Mouse (Mus musculus) layer of hippocampus, postnatal 25 days (tissue): ENCODE data around the gene Zfp420. TPM values are rescaled to one million over a fixed set of nuclear protein-coding genes. Genes with fewer than 3 reads are reported as not detected.
A peak's percentile ranks its signal among the peaks of the same experiment; 100 is the strongest.
"Not testable (repeated sequence)": the region's sequence is repeated elsewhere in the genome, so short reads cannot be mapped to it uniquely, and the experiment has no call there.

Experiments used
- DNase-seq, 2 experiments: peaks; one replicate each; pipeline ENCODE4 v3.0.0; 2022; ENCODE audit warnings: mixed read lengths in 2 of 2, low spot score in 1 of 2; ENCODE audit errors: extremely low spot score in 1 of 2
- total RNA-seq, 2 experiments: library from RNA; stranded (reverse); gene quantifications; 2 replicates each; pipeline ENCODE4 v1.2.3; 2021

Zfp420 gene
- total RNA-seq: 10 to 100 TPM; 14.0 to 14.2 TPM

DNA sequence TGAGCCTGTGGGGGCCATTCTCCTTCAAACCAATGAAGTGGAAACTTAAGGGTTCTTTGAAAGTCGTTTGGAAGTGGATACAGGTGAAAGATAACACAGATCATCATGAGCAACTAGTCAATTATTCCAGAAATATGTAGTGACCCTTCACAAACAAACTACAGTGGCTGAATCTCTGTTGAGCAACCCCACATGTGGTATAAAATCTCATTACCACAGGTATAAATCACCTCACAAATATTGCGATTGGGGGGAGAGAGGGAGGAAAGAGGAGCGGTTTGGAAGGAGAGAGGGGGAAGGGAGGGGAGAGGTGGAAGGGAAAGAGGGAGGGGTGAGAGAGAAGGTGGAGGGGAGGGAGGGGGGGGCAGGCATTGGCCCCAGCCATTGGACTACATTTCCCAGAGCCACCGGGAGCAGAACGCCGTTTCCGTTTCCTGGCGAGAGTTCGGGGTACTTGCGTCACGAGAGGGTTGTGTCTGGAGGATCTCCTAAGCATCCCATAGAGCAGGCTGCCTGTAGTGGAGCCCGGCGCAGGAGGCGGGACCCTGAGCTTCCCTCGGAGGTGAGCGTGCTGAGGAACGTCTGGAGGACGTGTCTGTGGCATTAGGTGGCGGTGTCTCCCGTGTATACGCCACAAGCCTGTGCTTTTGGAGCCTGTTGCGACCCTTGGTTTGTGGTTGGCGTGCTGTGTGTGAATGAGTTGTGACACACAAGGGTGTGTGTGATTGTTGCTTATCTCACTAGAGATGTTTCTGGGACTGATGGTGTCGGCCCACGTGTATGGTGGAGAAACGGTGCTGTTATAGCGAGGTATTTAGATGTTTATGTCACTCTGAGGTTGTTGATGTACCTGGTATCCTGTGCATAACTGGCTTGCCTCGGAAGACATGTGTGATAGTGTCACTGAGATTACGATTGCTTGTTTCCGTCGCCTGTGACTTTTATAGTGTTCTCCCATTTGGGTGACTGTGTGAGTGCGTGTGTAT, at the start of gene Zfp420:
Zfp420 (plus strand) TSS at position 448 of the 986 bp plus-strand sequence.
- peak; percentile 79 to 81 for DNase-seq

DNA sequence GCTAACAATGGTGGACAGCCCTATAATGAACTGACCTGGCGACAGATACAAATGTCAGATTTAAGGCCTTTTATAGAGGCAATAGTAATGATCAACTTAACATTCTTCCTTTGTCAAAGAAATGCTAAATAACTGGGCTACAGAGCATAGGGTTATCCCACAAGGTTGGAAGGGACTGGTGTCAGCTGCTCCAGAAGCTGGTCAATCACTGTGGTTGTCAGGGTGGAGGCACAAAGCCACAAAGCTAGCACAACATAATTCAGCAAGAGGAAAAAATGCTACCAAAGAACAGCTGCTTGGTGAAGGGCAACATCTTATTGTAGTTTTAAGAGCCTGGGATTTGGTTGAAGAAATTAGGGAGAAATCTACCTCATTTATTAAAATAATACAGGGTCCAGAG, 47.5 kb upstream of the Zfp420 start:
- DNase-seq: no peak

DNA sequence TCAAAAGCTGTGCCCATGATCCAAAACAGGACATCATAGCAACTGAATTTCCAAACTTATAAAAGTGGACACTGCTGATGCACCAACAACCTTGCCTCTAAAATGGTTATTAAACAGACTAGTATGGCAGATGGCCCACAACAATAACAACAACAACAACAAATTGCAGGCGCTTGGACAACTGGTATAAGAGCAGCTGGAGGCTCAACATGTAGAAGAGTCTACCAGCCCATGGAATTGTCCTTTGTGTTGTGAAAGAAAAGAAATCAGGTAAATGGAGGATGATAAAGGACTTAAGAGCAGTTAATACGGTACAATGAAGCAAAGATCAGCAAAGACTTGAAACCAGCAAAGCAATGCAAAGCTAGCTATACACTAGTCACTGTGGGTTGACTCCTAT, 45.4 kb upstream of the Zfp420 start:
- DNase-seq: no peak

DNA sequence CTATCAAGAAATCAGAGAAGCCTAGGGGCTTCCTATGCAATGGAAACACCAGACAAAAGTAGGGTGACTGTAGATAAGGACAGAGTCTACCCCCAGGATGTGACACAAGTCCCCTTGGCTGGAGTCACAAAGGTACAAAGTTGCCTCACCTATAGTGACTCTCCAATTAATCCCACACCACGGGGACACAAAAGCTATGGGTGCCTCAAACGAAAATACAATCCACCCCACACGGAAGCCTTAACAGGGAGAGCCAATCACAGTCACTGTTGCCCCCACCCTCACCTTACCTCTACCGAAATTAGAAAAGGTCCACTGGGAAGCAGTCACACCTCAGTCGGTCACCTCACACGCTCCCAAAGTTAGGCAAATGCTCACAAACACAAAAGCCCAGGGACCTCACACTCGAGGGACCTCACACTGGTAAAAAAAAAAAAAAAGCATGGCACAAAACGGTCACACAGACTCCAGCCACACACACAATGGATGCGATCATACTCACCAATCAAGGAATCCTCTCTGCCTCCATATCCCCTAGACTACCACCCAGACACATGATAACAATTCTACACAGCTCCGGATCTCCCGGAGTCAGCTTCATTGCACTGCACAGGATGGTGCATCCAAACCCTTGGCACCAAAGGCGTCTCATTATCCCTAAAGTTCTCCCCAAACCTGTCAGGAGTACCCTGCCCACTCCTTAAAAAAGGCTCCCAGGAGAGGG, 44.6 kb upstream of the Zfp420 start:
- no peak for DNase-seq

DNA sequence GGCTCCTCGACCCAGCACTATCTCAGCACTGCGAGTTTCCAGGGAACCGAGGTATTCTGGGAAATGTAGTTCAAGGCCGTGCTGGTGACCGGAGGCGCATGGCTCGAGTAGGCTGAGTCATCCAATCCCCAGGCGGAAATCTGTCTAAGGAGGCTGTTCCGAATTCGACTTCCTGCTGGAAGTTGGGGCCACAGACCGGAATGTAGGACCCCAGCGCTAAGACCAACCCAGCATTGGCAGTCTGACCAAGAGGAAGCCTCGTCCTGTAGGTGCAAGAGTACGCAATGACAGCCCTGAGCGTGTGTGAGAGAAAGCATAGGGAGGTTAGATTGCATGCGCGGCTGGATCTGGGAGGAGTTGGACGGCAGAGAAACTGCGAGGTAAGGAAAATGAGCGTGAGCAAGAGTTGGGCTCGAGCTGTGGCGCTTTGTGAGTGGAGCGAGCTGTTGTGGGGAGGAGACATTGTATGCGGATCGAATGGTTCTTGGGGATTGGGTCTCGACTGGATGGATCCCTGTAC, 43.8 kb upstream of the Zfp420 start, which contains the start of gene Zfp790:
Zfp790 (plus strand) TSS at position 205 of the 520 bp plus-strand sequence.
- DNase-seq: peak; percentile 59 to 62

DNA sequence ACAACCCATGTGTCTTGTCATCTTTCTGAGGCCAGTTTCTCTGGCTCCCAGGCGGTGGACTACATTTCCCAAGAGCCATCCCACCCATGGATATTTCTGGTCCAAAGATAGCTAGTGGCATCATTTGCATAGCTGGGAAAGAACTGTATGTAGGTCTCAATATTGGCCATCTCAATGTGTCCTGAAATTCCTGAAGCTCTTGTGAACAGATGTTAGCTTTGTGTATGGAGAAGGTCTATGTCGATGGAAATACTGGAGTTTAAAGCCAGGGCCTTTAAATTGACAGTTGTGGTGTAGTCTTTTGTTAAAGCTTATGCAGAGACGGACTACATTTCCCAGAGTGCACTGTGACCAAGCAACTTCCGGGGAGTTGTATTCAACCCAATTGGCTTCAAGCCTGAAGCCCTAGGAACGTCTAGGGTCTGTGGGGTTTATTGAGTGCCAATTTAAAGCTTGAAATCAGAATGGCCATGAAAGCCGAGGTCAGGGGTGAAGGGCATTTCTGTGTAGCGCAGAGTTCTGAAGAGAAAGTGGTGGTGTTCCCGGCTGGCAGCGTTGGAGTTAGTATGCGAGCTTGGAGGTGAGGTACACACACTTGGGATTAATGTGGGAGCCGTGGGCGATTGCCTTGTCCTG, 41.0 kb upstream of the Zfp420 start:
- peak; percentile 53 to 59 for DNase-seq

DNA sequence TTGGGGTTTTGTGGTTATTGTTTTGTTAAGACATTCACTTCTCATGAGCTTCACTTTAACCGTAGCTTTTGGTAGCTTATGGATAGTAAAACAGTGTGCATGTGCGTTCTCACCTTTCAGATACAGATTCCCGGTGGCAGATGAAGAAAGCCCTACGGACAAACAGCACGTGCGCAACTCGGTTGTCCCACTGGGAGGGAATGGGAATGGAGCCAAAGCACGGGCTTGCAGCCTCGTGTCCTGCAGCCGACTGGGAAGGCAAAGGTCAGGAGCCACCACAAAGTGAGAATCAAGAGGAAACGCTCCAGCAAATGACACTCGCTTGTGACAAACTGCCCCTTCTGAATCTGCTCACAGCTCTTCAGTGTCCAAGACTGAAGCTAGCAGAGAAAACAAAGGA, 31.8 kb upstream of the Zfp420 start:
- DNase-seq: no peak

DNA sequence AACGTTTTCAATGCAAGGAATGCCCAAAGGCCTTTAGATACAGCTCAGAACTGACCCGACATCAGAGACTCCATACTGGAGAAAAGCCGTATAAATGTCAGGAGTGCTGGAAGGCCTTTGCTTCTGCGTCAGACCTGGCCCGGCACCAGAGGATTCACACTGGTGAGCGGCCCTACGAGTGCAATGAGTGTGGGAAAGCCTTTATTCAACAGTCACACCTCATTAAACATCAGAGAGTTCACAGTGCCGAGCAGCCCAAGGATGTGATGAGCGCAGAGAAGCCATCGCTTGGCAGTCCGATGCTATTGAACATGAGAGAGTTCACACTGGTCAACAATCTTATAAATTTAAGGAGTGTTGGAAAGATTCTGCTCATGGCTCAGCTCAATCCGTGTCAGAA, 30.0 kb upstream of the Zfp420 start:
- DNase-seq: no peak

DNA sequence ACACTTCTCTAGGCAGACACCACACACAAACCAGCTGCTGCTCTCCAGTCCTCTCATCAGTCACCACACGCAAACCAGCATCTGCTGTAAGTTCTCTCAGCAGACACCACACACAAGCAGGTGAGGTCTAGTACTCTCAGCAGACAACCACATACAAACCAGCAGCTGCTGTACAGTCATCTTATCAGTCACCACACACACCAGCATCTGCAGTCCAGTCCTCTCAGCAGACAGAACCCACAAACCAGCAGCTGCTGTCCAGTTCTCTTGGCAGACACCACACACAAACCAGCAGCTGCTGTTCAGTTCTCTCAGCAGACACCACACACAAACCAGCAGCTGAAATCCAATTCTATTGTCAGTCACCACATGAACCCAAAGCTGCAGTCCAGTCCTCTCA, 23.0 kb upstream of the Zfp420 start:
- DNase-seq: no peak

DNA sequence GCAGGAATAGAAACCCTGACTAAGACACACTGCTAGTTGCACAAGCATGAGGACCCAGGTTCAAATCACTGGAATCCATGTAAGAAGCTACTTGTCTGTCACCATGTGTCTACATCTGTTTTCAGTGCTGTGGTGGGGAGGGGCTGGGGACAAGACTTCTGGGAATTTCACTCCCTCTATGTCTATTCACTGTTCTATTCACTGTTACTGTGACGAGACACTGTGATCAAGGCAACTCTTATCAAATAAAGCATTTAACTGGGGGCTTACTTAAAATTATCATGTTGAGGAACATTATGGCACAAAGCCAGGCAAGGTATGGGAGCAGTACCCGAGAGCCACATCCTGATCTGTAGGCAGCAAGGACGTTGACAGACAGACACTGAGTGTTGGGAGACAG, 20.5 kb upstream of the Zfp420 start:
- DNase-seq: no peak

DNA sequence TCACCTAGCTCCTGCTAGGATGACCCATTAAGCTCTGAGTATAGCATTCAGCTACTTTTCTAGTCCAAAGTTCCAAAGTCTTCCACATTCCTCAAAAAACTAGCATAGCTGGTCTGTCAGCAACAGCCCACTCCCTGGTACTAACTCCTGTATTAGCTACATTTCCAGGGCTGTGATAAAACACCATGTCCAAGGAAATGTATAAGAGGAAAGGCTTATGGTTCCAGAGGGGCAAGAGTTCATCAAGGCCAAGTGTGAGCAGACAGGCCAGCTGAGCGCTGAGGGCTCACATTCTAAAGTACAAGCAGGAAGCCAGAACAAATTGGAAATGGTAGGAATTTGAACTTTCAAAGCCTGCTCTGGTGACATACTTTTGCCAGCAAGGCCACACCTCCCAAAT, 17.7 kb upstream of the Zfp420 start:
- no peak for DNase-seq

DNA sequence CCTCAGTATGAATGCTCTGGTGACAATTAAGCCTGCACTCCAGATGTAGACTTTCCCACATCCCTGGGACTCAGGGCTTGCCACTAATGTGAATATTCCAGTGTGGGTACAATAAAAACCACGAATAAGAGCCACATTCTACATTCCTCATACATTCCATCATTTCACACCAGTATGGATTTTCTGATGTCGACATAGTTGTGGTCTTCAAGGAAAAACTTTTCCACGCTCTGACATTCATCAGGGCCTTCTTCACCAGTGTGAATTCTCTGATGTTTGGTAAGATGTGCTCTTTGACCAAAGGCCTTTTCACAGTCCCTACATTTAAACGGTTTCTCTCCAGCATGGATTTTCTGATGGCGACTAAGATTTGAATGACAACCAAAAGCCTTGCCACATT, 15.2 kb upstream of the Zfp420 start:
- DNase-seq: no peak

DNA sequence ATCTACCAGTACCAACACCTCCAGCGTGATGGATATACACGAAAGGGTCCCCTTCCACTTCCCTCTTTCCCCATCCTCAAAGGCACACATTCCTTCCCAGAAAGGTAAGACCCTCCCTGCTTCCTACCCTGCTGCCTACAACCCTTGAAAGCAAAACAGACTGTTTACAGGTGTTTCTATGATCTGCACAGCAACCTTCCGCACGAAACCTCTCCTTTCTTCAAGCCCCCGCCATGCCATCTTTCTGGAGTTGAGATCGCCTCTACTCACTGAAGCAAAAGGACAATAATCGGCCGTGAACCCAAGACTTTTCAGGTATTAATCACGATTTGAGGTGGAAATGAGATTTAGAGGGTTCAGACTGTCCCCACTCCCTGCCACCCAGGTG, 7.0 kb upstream of the Zfp420 start:
- no peak for DNase-seq

DNA sequence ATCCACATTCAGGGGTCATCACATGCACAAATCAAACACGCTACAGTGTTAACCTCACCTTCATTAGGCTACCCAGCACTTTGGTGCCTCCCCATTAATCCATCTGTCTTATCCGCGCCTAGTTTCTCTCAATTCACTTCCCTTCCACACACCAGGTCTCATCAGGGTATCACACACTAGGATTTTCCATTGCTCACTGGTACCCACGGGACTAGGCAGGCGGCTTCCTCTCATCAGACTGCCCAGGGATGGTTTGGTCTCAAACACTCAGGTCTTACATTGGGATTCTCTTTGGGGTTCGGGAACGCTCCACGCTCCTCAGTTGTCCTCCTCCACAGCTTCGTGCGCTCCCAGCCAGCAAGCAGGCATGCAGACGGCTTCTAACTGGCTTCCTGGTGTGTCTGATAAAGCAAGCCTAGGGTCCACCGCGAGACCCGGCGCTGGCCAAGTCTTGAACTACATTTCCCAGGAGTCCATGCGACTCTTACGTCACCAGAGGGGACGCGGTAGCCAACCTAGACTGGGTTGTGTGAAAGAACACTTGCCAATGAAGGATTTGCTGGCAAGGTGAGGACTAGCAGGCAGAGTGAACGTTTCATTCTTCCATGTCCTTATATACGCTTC, 6.4 kb upstream of the Zfp420 start, which contains the start of gene Zfp940:
Zfp940 (minus strand) TSS at position 451 of the 624 bp plus-strand sequence.
- peak; percentile 73 to 83 for DNase-seq

DNA sequence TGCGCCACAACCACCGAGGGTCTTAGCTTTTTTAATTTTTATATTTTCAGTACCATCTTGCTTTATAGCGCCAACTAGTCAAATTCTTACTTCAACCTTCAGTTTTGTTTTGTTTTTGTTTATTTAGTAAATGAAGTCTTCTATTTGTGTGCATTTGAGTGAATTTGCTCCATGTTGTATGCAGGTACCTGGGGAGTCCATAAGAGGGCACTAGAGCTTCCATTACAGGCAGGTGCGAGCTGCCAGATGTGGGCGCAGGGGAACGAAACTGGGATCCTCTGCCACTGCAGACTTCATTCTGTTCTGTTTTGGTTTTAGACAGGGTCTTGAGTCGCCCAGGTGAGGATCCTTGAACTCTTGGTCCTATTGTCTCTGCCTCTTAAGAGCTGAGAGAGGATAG, 1.9 kb downstream of the Zfp420 start:
- DNase-seq: no peak

DNA sequence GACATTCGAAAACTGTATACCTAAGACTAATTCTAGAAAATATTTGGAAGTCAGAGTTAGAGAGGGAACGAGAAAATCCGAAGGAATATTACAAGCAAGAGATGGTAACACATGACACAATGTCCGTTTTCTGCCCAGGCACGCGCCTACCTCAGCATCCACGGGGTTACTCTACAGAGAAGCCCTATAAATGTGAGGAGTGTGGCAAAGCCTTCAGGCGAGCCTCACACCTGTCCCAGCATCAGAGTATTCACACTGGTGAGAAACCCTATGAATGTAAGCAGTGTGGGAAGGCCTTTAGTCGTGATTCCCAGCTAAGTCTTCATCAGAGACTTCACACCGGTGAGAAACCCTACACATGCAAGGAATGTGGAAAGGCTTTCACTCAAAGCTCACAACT, 14.5 kb downstream of the Zfp420 start:
- DNase-seq: no peak

DNA sequence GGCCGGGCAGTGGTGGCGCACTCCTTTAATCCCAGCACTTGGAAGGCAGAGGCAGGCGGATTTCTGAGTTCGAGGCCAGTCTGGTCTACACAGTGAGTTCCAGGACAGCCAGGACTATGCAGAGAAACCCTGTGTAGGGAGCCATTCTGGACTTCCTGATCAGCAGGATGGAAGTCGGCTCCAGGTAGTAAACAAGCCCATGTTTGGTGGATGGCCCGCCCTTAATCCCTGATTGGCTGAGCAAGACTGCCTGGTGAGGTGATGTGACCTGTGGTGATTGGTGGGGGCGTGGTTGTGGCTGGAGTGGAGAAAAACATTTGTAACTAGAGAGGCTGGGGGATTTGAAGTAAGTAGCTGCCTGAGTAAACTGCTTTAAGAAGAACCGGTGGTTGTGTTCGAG, 17.8 kb downstream of the Zfp420 start:
- DNase-seq: not testable (repeated sequence)

DNA sequence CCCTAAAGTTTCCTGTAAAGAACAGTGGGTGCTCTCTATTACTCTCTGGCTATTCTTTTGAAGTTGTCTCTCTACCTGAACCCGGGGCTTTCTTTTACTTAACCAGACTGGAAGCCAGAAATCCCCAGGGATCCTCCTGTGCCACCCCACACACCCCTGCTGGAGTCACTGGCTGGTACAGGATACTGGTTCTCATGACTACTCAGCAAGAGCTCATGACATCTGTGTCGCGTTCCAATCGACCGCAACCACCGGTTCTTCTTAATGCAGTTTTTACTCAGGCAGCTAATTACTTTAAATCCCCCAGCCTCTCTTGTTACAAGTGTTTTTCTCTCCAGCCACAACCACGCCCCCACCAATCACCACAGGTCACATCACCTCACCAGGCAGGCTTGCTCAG, 20.3 kb downstream of the Zfp420 start:
- DNase-seq: no peak

DNA sequence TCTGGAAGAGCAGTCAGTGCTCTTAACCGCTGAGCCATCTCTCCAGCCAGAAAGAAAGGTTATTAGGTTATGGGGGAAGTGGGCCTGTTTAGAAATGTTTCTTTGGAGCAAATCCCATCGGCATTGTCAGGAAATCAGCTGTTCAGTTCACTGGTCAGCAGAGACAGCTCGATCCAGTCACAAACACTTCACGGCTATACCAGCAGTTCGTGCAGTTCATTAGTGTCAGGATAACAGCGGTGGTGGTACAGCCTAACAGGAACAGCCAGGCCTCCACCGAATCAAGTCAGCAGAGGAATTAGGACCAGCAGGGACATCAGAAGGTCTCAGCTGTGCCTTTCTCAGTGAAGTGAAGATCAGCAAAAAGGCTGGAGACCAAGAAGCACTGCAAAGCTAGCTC, 21.1 kb downstream of the Zfp420 start:
- DNase-seq: no peak

DNA sequence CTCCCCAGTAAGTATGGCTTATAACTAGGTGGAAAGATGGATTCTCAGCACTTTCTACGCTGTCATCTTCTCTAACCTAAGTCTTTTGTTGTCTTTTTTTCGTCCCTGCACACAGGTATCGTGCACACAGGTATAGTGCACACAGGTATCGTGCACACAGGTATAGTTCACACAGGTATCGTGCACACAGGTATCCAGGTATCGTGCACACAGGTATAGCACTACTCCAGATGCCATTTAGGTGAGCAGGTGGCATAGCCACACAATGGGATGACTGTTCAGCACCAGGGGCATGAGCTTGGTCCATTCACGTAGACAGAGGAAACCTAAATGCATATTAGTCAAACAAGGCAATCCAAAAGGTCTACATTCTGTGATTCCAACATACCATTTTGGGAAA, 30.7 kb downstream of the Zfp420 start:
- no peak for DNase-seq
